Mouse (Mus musculus): ENCODE measurements around the gene Numa1.

GRCm38 (mm10) chr7:101999461-102000151 is 65.7 kb downstream of the Numa1 start:
- TF ChIP-seq EP300 (optimal IDR thresholded peaks at IDR 0.05) = no peak
- TF ChIP-seq CTCF (IDR thresholded peaks at IDR 0.05; ENCODE audit: low read depth) = peak; percentile 23

All from stomach, postnatal 0 days (tissue).